Mouse (Mus musculus): ENCODE measurements around the gene Lrrc41.
A peak's percentile ranks its signal among the peaks of the same experiment; 100 is the strongest.

The Lrrc41 gene

GRCm38 (mm10) chr4:116074861-116075620, at the start of gene Lrrc41, which contains the start of gene Uqcrh:
Gene Lrrc41, plus strand, starts transcription at chr4:116075269.
Gene Uqcrh, minus strand, starts transcription at chr4:116075071.
- peak; percentile 96 for DNase-seq

DNA sequence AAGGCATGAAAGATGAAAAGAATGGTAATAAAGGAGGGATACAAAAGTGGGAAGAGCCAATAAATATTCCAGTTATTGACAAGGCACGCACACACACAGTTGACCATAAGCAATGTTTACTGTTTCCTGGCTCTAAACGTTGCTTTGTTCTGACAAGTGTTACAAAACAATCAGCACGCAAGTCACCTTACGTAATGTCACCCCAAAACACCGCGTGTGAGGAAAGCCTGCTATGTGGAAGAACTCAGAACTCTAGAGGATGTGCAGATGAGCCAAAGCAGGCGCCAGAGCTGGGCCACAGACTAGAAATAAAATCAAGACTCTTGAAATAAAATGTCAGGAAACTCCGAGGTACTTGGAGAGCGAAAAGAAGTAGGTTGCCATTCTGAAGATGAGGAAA, 42.2 kb upstream of the Lrrc41 start:
- DNase-seq: no peak

DNA sequence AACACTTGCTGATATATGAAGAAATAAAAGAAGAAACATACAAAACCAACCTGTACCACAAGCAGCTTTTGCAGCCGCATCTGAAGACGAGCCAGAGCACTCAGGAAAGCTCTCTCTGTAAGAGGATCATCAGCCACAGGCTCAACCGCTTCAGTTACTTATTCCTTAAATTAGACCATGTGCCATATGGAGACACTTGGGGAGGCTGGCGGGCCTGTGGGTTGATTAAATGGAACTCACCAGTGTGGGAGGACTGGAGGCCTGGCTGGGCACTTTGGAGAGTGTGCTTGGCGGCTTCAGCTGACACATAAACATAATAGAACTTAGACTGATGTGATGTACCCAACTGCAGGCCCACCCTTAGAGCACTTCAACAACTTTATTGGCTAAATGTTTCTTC, 41.7 kb upstream of the Lrrc41 start:
- DNase-seq: no peak

GRCm38 (mm10) chr4:116040466-116040865, 34.6 kb upstream of the Lrrc41 start:
- no peak for DNase-seq

DNA sequence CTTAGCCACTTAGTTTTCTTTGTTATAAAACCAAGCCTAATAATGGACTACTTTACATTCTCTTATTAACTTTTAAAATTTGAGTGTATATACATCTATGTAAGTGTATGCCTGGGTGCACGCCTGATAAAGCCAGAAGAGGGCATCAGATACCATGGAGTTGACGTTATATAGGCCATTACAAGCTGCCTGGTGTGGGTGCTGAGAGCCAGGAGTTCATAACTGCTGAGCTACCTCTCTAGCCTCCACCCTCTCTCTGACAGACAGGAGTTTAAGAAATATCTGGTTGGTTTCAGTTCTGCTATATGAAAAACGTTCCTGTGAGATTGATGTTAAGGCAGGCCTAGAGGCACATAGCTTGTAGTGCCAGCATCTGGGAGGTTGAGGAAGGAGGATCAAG, 32.9 kb upstream of the Lrrc41 start:
- no peak for DNase-seq

GRCm38 (mm10) chr4:116046604-116047003, 28.5 kb upstream of the Lrrc41 start:
- DNase-seq: no peak

GRCm38 (mm10) chr4:116047681-116048080, 27.4 kb upstream of the Lrrc41 start:
- DNase-seq: no peak

DNA sequence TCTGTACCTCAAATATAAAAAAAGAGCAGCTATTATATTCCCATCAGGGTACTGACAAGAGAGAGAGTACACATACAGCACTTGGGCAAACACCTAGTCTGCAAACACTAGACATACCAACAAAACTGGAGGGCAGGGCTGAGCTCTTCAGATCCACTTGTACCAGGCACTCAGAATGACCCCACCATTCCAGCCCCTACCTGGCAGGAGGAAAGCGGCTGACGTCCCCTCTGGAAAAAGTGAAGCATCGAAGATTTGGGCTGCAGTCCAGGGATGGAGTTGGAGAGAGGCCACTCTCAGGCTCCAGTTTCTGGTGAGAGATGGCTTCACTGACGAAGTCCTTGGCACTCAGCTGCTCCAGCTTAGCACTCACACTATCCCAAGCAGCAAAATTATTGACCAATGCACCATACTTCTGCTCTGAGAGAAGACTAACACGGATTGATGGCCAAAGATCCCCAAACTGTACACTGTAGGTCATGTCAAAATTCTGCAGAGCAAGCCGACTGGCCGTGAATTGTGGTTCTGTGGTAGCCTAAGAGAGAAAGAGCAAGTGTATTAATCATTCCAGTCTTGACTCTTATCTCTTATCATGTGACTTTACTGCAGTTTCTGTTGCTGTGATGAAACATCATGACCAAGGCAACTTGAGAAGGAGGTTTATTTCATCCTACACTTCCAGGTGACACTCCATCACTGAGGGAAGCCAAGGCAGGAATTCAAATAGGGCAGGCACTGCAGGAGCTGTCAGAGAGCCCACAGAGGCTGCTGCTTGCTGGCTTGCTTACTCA, 26.7 kb upstream of the Lrrc41 start:
- peak; percentile 87 for DNase-seq

DNA sequence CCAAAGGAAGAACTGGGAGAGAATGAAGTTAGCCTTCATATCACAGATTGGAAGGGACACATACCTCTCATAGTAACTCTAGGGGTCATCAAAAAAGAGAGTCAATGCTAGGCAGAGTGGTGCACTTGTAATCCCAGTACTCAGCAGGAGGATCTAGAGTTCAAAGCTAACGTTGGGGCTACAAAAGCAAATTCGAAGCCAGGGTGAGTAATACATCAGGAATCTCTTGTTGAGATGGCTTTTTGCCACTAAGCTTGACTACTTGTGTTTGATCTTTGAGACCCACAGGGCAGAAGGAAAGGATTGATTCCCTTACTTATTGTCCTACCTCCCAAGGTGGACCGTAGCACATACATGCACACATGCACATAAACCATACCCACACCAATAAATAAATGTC, 25.9 kb upstream of the Lrrc41 start:
- DNase-seq: no peak

DNA sequence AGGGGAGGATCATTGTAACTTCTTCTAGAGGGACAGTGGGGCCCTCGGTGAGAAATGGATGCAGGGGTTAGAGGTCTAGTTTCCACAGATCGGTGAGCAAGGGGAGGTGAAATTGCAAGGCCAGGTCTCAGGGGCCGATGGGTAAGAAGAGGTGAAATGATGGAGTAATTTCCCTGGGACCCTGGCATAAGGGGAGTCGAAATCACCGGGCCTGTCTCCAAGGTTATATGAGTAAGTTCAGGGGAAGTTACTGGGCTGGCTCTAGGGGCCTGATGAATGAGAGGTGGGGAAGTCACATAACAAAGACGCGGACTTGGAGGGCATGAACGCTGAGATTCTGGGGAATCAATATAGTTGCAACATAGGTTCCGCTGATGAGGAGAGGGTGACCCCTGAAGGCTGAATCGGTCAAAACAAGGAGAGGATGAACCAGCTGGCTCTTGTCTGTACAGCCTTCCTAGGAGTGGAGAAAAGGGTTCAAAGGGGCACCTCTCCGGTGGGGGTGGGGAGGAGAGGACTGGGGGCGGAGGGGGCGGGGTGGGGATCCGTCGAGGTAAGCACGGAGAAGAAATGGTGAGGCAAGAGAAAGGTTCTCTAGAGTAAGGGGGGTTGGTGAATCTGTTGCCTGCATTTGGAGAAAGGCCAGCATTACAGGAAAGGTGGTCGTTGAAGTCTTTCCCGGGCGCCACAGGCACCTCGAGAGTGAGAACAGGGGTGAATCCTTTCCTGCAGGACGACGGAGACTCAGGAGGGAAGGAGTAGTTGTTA, 22.4 kb upstream of the Lrrc41 start:
- DNase-seq: peak; percentile 77

- DNase-seq: peak; percentile 95
These were observed 21.6 kb upstream of the Lrrc41 start, which contains the start of gene Nsun4 for GRCm38 (mm10) chr4:116053399-116053961. Gene Nsun4, minus strand, starts transcription at chr4:116053876.

- no peak for DNase-seq
These were observed 17.5 kb upstream of the Lrrc41 start for GRCm38 (mm10) chr4:116057559-116057958.

DNA sequence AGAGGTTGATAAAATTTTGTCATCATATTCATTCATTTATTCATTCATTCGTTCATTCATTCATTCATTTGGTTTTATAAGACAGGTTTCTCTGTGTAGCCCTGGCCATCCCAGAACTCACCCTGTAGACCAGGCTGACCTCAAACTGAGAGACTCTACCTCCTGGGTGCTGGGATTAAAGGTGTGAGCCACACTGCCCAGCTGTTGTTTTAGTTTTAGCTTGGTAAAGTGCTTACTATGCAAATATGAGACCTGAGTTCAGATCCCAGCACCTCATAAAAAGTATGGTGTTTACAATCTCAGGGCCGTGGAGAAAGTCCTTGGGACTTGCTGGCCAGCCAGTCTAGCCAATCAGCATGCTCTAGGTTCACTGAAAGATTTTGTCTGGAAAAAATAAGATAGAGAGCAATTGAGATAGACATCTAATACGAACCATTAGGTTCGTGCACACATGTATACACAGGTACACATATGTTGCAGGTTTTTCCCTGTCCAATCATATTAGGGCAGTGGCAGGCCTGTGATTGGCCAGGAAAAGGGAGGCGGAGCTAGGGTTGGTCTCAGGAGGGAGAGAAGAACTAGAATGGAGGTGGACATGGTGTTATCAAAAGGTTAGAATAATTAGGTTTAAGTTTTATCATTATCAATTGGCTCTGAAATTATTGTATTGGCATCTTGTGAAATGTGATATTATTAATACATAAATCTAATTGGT, 15.9 kb upstream of the Lrrc41 start:
- DNase-seq: no peak

DNA sequence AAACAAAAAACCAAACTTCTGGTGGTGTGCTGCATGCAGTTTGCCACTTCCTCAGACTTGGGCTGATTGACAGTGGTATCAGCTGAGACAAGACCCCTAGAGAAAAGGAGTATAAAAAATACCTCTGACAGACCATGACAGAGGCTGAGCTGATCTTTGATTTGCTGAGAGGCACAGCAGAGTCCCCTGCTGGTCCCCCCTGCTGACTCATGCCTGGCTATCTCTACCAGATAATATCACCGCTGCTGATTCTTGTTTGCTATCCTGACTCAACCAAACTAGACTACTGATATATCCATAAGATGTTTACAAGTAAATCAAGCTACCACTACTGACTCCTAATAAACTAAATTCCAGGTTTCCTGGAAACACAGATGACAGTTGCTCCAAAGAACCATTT, 11.2 kb upstream of the Lrrc41 start:
- no peak for DNase-seq

GRCm38 (mm10) chr4:116070116-116070515, 5.0 kb upstream of the Lrrc41 start:
- DNase-seq: no peak

DNA sequence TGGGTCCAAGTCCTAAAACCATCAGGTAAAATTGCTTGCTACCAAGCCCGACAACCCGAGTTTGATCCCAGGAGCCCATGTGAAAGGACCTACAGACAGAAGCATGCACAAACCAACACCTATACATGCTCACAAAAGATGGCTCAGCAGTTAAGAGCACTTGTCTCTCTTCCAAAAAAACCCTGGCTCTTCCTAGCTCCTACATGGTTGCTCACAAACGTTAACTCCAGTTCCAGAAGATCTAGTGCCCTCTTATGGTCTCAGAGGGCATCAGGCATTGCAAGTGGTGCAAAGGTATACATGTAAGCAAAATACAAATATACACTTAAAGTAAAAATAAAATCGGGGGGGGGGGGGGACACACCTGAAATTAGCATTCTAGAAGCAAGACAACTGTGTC, 1.9 kb upstream of the Lrrc41 start:
- DNase-seq: no peak

DNA sequence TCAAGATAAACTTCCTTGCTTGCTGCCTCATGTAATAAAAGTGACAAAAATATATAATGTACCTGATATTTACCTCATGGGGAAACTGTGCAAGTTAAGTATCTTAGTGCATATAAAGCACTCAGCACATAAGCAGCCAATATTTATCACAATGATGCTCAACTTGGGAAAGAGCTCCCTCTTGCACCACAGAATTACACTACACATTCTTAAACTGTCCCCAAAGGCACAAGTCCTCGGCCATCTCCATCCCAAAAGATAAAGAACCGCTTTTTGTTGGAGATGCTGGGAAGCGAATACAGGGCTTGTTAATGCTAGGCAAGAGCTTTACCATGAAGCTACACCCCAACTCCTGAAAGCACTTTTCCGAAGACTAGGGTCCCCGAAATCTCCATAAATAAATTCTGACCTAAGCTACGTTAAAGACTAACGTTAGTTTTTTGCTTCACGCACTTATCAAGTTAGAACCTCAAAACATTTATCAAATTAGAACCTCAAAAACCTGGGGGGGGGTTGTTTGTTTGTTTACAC, 859 bp upstream of the Lrrc41 start:
- no peak for DNase-seq

GRCm38 (mm10) chr4:116075631-116076368, 731 bp downstream of the Lrrc41 start:
- peak; percentile 85 for DNase-seq

- peak; percentile 44 for DNase-seq
These were observed 1.5 kb downstream of the Lrrc41 start for GRCm38 (mm10) chr4:116076369-116077231.

All from lung, postnatal 10 days (tissue).